Mouse (Mus musculus) ES-E14 (cell line): ENCODE data around the gene Prkag2.

Experiments
- HCFC1 ChIP-seq: IDR thresholded peaks from 2 replicates; pipeline ENCODE4 v1.6.1; 2012; ENCODE audit warnings: low read length, inconsistent platforms, borderline replicate concordance; ENCODE audit not compliant: insufficient read depth
- MAFK ChIP-seq: IDR thresholded peaks from 2 replicates; pipeline ENCODE4 v1.6.1; 2014; ENCODE audit warnings: mild to moderate bottlenecking, low read depth, low read length, inconsistent platforms; ENCODE audit not compliant: insufficient read depth

GRCm38 (mm10) chr5:25127865-25128264 is 27.4 kb upstream of the Prkag2 start:
- TF ChIP-seq HCFC1 = no peak
- TF ChIP-seq MAFK = no peak
